Mouse (Mus musculus) liver, embryonic 16.5 days (tissue): ENCODE measurements at regions not wholly inside any gene's neighbourhood (a gene's known extent, or its start where the extent isn't known, plus 50 kb on each side); places are given as distances from the start of the nearest gene placed in this dataset.

Experiments
- ATAC-seq: fragments of 200-750 bp; cut with Nextera tagmentation; 2 replicates; pipeline ENCODE4 v1.8.0; 2017; ENCODE audit warnings: low read depth, mild to moderate bottlenecking, moderate number of reproducible peaks, moderate library complexity
- H3K27ac ChIP-seq: fragments of 300-500 bp; sonication (generic); 2 replicates; pipeline ENCODE4 v1.5.1; 2014; ENCODE audit warnings: mild to moderate bottlenecking, low read length
- H3K27me3 ChIP-seq: fragments of 300-500 bp; sonication (generic); 2 replicates; pipeline ENCODE4 v1.6.1; 2014; ENCODE audit warnings: low read depth, low read length, mixed read lengths; ENCODE audit not compliant: control insufficient read depth, insufficient read depth
- H3K36me3 ChIP-seq: fragments of 300-500 bp; sonication (generic); 2 replicates; pipeline ENCODE4 v1.6.1; 2014; ENCODE audit warnings: mild to moderate bottlenecking; ENCODE audit not compliant: control insufficient read depth, insufficient read depth
- H3K4me1 ChIP-seq: fragments of 300-500 bp; sonication (generic); 2 replicates; pipeline ENCODE4 v1.6.1; 2014; ENCODE audit warnings: low read depth, low read length, mixed read lengths; ENCODE audit not compliant: control insufficient read depth
- H3K4me2 ChIP-seq: fragments of 300-500 bp; sonication (generic); 2 replicates; pipeline ENCODE4 v1.6.1; 2014; ENCODE audit warnings: low read depth, low read length, mixed read lengths
- H3K4me3 ChIP-seq: fragments of 300-500 bp; sonication (generic); 2 replicates; pipeline ENCODE4 v1.5.1; 2014; ENCODE audit warnings: low read depth, mild to moderate bottlenecking, low read length
- H3K9ac ChIP-seq: fragments of 300-500 bp; sonication (generic); 2 replicates; pipeline ENCODE4 v1.6.1; 2014; ENCODE audit warnings: low read depth, low read length
- H3K9me3 ChIP-seq: fragments of 300-500 bp; sonication (generic); replicated peaks from 2 replicates; pipeline ENCODE4 v1.6.1; 2016; ENCODE audit warnings: low read length; ENCODE audit not compliant: control insufficient read depth
- WGBS: fragments of 180-500 bp; shearing (Covaris S2); extraction: QIAGEN DNeasy Blood & Tissue Kit; methylation state at CpG from one replicate; pipeline ENCODE4 v1.1.7; 2014; ENCODE audit not compliant: insufficient replicate concordance; 5-methylcytosine and 5-hydroxymethylcytosine counted together

GRCm38 (mm10) chrX:167067918-167068317, 141.2 kb downstream of the Tmsb4x start:
- ATAC-seq = no peak
- H3K36me3 ChIP-seq = no peaks in the 10 kb centered on the region
- no peaks in the 10 kb centered on the region for H3K9me3 ChIP-seq
- WGBS = 67% methylated on average over 3 of the region's 3 CpGs
- H3K4me3 ChIP-seq = no peak overlapping the region
- no peaks in the 10 kb centered on the region for H3K4me1 ChIP-seq
- no peaks in the 10 kb centered on the region for H3K27me3 ChIP-seq
- no peak overlapping the region for H3K27ac ChIP-seq
- no peak overlapping the region for H3K4me2 ChIP-seq
- H3K9ac ChIP-seq = no peak overlapping the region

DNA sequence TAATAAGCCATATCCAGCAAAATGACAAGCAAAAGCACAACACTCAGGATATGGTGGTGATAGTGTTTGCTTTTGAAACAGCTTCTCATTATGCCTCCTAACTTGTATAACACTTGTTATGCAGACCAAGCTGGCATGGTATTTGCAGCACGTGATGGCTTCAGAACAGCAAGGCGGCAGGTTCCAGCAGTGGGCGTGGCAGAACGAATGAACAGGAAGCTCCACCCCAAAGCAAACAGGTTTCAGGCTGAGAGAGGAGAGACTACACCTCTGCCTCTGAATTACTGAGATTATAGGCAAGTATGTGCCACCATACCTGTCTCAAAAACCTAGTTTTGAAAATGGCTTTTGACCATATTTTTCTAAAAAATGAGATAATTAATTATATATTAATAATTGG, 145.2 kb downstream of the Tmsb4x start:
- ATAC-seq = no peak
- no peaks in the 10 kb centered on the region for H3K9me3 ChIP-seq
- no peak overlapping the region for H3K27ac ChIP-seq
- no peak overlapping the region for H3K4me2 ChIP-seq
- no peaks in the 10 kb centered on the region for H3K4me1 ChIP-seq
- WGBS = 28% methylated on average over 4 of the region's 4 CpGs
- H3K4me3 ChIP-seq = no peak overlapping the region
- H3K27me3 ChIP-seq = no peaks in the 10 kb centered on the region
- no peaks in the 10 kb centered on the region for H3K36me3 ChIP-seq
- no peak overlapping the region for H3K9ac ChIP-seq

GRCm38 (mm10) chrX:167052456-167052855, 156.7 kb downstream of the Tmsb4x start:
- Histone ChIP-seq H3K9ac (no peak overlapping the region), H3K4me3 (no peak overlapping the region), H3K27me3 (no peaks in the 10 kb centered on the region), H3K4me1 (no peaks in the 10 kb centered on the region), H3K4me2 (no peak overlapping the region), H3K36me3 (no peaks in the 10 kb centered on the region), H3K27ac (no peak overlapping the region), H3K9me3 (no peaks in the 10 kb centered on the region)
- WGBS = 68% methylated on average over 10 of the region's 10 CpGs
- ATAC-seq = no peak

DNA sequence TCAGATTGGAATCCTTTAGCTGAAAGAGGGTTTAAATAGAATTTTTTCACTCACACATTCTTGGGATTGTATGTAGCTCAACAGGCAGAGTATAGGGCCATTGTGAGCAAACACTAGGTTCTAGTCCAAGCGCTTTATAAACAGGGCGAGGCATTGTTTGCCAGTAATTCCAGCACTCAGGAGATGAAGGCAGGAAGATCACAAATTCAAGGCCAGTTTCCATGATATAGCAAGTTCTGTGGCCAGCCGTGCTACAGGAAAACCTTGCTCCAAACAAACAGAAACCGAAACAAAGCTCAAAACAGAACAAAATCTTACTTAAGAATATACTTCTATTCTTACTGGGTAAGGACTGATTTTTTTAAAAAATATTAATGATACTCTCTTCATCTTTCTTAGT, 159.0 kb downstream of the Tmsb4x start:
- H3K9ac ChIP-seq = no peak overlapping the region
- WGBS = 62% methylated on average over 4 of the region's 4 CpGs
- no peaks in the 10 kb centered on the region for H3K36me3 ChIP-seq
- H3K4me2 ChIP-seq = no peak overlapping the region
- no peak overlapping the region for H3K27ac ChIP-seq
- H3K4me1 ChIP-seq = no peaks in the 10 kb centered on the region
- H3K9me3 ChIP-seq = no peaks in the 10 kb centered on the region
- no peak for ATAC-seq
- no peaks in the 10 kb centered on the region for H3K27me3 ChIP-seq
- H3K4me3 ChIP-seq = no peak overlapping the region

- H3K4me2 ChIP-seq = no peak overlapping the region
- no peak overlapping the region for H3K4me3 ChIP-seq
- H3K27ac ChIP-seq = no peak overlapping the region
- H3K9me3 ChIP-seq = no peaks in the 10 kb centered on the region
- H3K36me3 ChIP-seq = no peaks in the 10 kb centered on the region
- no peak for ATAC-seq
- H3K9ac ChIP-seq = no peak overlapping the region
- H3K4me1 ChIP-seq = no peaks in the 10 kb centered on the region
- H3K27me3 ChIP-seq = no peaks in the 10 kb centered on the region
- WGBS = 39% methylated on average over 5 of the region's 5 CpGs
These were observed 159.7 kb downstream of the Tmsb4x start for GRCm38 (mm10) chrX:167049191-167049968.

GRCm38 (mm10) chrX:167037971-167038370, 171.1 kb downstream of the Tmsb4x start:
- no peaks in the 10 kb centered on the region for H3K4me1 ChIP-seq
- no peaks in the 10 kb centered on the region for H3K36me3 ChIP-seq
- H3K4me2 ChIP-seq = no peak overlapping the region
- H3K27me3 ChIP-seq = no peaks in the 10 kb centered on the region
- ATAC-seq = no peak
- no peaks in the 10 kb centered on the region for H3K9me3 ChIP-seq
- no peak overlapping the region for H3K27ac ChIP-seq
- H3K9ac ChIP-seq = no peak overlapping the region
- no peak overlapping the region for H3K4me3 ChIP-seq

DNA sequence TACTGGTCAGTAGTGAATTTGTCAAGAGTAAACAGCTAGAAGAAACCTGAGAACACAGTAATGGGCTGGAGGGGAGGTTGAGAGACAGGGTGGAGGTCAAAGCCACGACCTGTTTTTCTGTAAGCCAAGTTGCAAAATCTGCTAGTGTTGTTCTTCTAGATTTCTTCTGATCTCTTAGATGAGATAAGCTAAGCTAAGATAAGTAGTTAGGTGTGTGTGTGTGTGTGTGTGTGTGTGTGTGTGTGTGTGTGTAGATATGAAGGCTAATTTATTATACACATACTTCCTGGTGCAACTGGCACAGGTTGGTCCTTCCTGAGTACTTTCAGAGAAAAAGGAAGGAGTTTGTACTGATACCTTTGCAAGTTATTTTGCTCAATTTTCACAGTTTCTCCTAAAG, 172.8 kb downstream of the Tmsb4x start:
- no peak overlapping the region for H3K9ac ChIP-seq
- H3K27me3 ChIP-seq = no peaks in the 10 kb centered on the region
- H3K4me1 ChIP-seq = no peaks in the 10 kb centered on the region
- WGBS = 9% methylated on average over 1 of the region's 1 CpGs
- no peak overlapping the region for H3K4me3 ChIP-seq
- H3K27ac ChIP-seq = no peak overlapping the region
- H3K9me3 ChIP-seq = no peaks in the 10 kb centered on the region
- no peaks in the 10 kb centered on the region for H3K36me3 ChIP-seq
- ATAC-seq = no peak
- no peak overlapping the region for H3K4me2 ChIP-seq

DNA sequence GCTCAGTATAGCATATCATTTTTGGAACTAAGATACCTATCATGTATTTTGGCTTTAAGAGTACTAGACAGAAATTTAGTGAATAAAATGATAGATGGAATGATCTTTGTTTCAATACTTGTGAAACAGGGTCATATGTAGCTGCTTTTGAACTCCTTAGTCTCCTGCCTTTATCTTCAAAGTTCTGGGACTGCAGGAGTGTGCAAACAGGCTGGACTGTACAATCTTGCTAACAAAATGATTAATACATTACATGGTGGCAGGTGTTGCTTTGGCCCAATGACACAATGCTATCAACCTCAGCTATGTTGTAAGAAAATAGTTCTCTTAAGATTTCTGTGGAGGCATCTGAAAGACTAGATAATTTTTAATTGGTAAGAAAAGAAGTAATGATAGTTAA, 173.5 kb downstream of the Tmsb4x start:
- no peak overlapping the region for H3K4me3 ChIP-seq
- no peaks in the 10 kb centered on the region for H3K36me3 ChIP-seq
- ATAC-seq = no peak
- H3K9ac ChIP-seq = no peak overlapping the region
- no peak overlapping the region for H3K4me2 ChIP-seq
- no peaks in the 10 kb centered on the region for H3K4me1 ChIP-seq
- H3K27ac ChIP-seq = no peak overlapping the region
- H3K9me3 ChIP-seq = no peaks in the 10 kb centered on the region
- no peaks in the 10 kb centered on the region for H3K27me3 ChIP-seq

DNA sequence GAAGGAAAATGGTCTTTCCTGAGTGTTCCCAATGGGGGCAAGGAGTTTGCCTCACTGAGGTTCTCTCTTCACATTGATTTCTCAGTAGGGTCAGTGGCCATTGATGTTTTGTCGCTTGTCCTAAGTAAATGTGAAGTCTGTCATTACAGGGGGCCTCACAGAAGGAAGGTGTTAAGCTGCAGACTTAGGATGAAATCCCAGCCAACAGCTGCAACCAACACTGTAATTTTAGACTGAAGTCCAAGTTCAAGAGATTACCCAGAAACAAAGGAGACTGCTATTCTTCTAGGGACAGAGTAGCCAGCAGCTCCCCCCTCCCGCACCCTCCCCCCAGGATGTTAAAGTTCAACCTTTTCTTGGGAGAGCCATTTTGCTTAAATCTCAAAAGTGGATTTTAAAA, 176.0 kb downstream of the Tmsb4x start:
- Histone ChIP-seq H3K4me2 (no peak overlapping the region), H3K4me1 (no peaks in the 10 kb centered on the region), H3K4me3 (no peak overlapping the region), H3K9ac (no peak overlapping the region), H3K36me3 (no peaks in the 10 kb centered on the region), H3K27ac (no peak overlapping the region), H3K27me3 (no peaks in the 10 kb centered on the region), H3K9me3 (no peaks in the 10 kb centered on the region)
- ATAC-seq = no peak
- 76% methylated on average over 2 of the region's 2 CpGs for WGBS
